ENCODE assay signal across 26 mouse cellular contexts in the genomic region with DNA sequence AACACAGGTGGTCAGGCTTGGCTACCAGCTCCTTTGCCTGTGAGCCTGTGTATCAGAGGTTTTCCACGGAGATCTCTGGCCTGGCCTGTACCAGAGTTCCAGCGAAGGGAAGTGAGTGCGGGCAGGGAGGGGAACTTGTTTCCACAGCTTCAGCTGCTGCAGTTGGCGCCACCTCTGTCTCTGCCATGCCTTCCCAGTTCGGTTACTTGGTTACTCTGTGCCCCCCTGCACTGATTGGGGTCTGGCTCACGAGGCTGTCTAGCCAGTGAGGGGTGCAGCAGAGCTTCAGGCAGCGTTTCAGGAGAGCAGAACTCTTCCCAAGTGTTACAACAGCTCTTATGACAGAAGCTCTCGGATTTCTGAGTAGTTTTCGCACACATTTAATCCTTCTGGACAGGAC.
"Had no signal": no experiment of that assay in that cellular context is flagged by ENCODE, and none has a peak within 500 bp of the region (broad histone marks: within the 10 kb centered on the region; RNA-seq: fewer than 3 reads in every experiment).

No protein-coding gene starts in this region.

- H3K27ac ChIP-seq: heart, embryonic 10.5 days; hindbrain, embryonic 13.5 days; intestine, embryonic 15.5 days; kidney, embryonic 15.5 days; kidney, postnatal 0 days; layer of hippocampus, adult 2 months; left cerebral cortex, adult 2 months; limb, embryonic 10.5 days; limb, embryonic 12.5 days; liver, embryonic 13.5 days; liver, embryonic 15.5 days had no signal

- H3K4me3 ChIP-seq: heart, embryonic 10.5 days; heart, embryonic 12.5 days; hindbrain, embryonic 13.5 days; intestine, embryonic 15.5 days; kidney, embryonic 15.5 days; layer of hippocampus, adult 2 months; left cerebral cortex, adult 2 months; limb, embryonic 10.5 days; limb, embryonic 12.5 days; liver, embryonic 13.5 days; liver, embryonic 15.5 days had no signal

- ATAC-seq: hindbrain, embryonic 16.5 days; intestine, embryonic 15.5 days; liver, postnatal 0 days had no signal

- H3K27me3 ChIP-seq: heart, embryonic 12.5 days; hindbrain, embryonic 13.5 days; intestine, embryonic 15.5 days; limb, embryonic 12.5 days had no signal

- H3K9ac ChIP-seq: heart, embryonic 12.5 days; hindbrain, embryonic 13.5 days; intestine, embryonic 15.5 days; kidney, embryonic 15.5 days; limb, embryonic 12.5 days; liver, embryonic 13.5 days; liver, embryonic 15.5 days; liver, postnatal 0 days had no signal

- H3K4me2 ChIP-seq: heart, embryonic 12.5 days; hindbrain, embryonic 13.5 days; intestine, embryonic 15.5 days; kidney, embryonic 15.5 days; limb, embryonic 12.5 days; liver, embryonic 11.5 days; liver, embryonic 13.5 days; liver, embryonic 15.5 days had no signal

- DNase-seq: gastrocnemius, postnatal 14 days; gastrocnemius, postnatal 36 days; heart, adult 18-20 months; heart, postnatal 10 days; heart, postnatal 36 days; kidney, adult 11 months; kidney, adult 2 months; kidney, adult 9 months; kidney, postnatal 14 days; kidney, postnatal 36 days; liver; liver, embryonic 13.5 days; liver, postnatal 0 days had no signal

- H3K36me3 ChIP-seq: heart, embryonic 10.5 days; heart, embryonic 12.5 days; hindbrain, embryonic 13.5 days; intestine, embryonic 15.5 days; kidney, embryonic 15.5 days; limb, embryonic 10.5 days; limb, embryonic 12.5 days; liver, embryonic 13.5 days; liver, embryonic 15.5 days had no signal

- H3K9me3 ChIP-seq: heart, embryonic 10.5 days; heart, embryonic 12.5 days; hindbrain, embryonic 13.5 days; intestine, embryonic 15.5 days; kidney, embryonic 15.5 days; limb, embryonic 10.5 days; limb, embryonic 12.5 days; liver, embryonic 13.5 days; liver, embryonic 15.5 days had no signal

- H3K4me1 ChIP-seq: heart, embryonic 12.5 days; intestine, embryonic 15.5 days; kidney, embryonic 15.5 days; limb, embryonic 12.5 days; liver, embryonic 13.5 days; liver, embryonic 15.5 days had no signal
